Mouse (Mus musculus): ENCODE measurements around the gene Snapc2. TPM values are rescaled to one million over a fixed set of nuclear protein-coding genes. Genes with fewer than 3 reads are reported as not detected.

Gene Snapc2
- polyA plus RNA-seq, 1 experiment from 2014 or later: 58.5 TPM

DNA sequence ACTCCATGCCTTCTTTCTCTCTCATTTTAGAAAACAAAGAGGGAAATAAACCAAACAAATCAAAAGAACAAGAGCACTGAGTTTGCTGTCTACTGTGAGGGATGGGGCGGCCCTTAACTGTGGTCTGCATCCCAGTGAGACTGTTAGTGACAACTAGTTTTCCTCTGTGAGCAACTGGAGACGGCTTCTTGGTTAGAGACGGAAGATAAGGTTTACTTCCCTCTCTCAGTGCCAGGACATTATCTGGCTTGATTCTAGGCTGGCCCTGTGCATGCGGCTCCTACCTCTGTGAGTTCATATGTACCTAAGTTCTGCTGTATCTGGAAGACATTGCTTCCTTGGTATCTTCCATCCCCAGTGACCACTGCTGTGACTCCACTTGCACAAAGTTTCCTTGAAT lies 44.9 kb downstream of the Snapc2 start:
- H3K9ac ChIP-seq: no peak overlapping the region
- no peak overlapping the region for H3K4me3 ChIP-seq
- WGBS: 97% methylated on average over 4 of the region's 4 CpGs
- no peaks in the 10 kb centered on the region for H3K27me3 ChIP-seq
- no peak overlapping the region for H3K27ac ChIP-seq (replicated peaks)
- H3K4me1 ChIP-seq (replicated peaks): no peaks in the 10 kb centered on the region
- no peaks in the 10 kb centered on the region for H3K9me3 ChIP-seq
- peaks cover 95% of the 10 kb centered on the region for H3K36me3 ChIP-seq
- no peak for ATAC-seq (ENCODE audit: low read depth)
- H3K4me2 ChIP-seq: no peak overlapping the region

DNA sequence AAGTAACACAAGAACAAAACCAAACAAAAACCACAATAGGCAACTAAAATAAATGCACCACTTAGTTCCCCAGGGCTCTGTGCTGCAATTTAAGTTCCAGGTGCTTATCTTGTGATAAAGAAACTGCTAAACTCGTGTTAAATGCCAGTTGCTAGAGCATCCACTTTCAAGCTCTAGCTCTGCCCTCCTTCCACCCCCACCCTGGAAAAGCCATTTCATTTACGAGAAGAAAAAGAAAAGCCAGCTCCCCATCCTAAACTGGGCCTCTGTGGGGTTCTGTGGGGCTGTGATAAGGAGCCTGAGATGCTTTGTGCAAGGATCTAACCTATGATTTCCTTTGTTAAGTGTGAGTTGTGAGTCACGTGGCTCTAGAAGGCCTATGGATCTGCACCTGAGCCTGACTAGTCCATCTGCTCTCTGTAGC lies 51.3 kb downstream of the Snapc2 start:
- ATAC-seq (ENCODE audit: low read depth): no peak
- whole genome bisulfite sequencing: 83% methylated on average over 3 of the region's 3 CpGs
- H3K4me3 ChIP-seq: no peak overlapping the region
- H3K4me2 ChIP-seq: no peak overlapping the region
- H3K27ac ChIP-seq (replicated peaks): no peak overlapping the region
- H3K36me3 ChIP-seq: peaks cover 94% of the 10 kb centered on the region
- H3K9me3 ChIP-seq: no peaks in the 10 kb centered on the region
- no peaks in the 10 kb centered on the region for H3K4me1 ChIP-seq (replicated peaks)
- H3K9ac ChIP-seq: no peak overlapping the region
- no peaks in the 10 kb centered on the region for H3K27me3 ChIP-seq

Other genes with a start within 250 kb of the Snapc2 start
- gene Cd209f, start 147.2 kb upstream of the Snapc2 start, polyA plus RNA-seq (2015; fragmentation: Nextera tagmentation; extraction: Ambion mirVana): not detected in 2 replicates
- gene Cd209g, start 119.0 kb upstream of the Snapc2 start, polyA plus RNA-seq (2015; fragmentation: Nextera tagmentation; extraction: Ambion mirVana): not detected in 2 replicates
- 78.7 and 82.7 TPM in 2 replicates for gene Evi5l, start 86.5 kb upstream of the Snapc2 start, polyA plus RNA-seq (2015; fragmentation: Nextera tagmentation; extraction: Ambion mirVana)
- gene Prr36, start 35.6 kb upstream of the Snapc2 start, polyA plus RNA-seq (2015; fragmentation: Nextera tagmentation; extraction: Ambion mirVana): 41.1 and 49.7 TPM in 2 replicates
- gene Lrrc8e, start 26.3 kb upstream of the Snapc2 start, polyA plus RNA-seq (2015; fragmentation: Nextera tagmentation; extraction: Ambion mirVana): 0.25 TPM in 1 of 2 replicates, not detected in the other
- gene Map2k7, start 14.3 kb upstream of the Snapc2 start, polyA plus RNA-seq (2015; fragmentation: Nextera tagmentation; extraction: Ambion mirVana): 36.9 and 38.9 TPM in 2 replicates
- 1.6 and 1.9 TPM in 2 replicates for gene Gm49320, start 14.2 kb upstream of the Snapc2 start, polyA plus RNA-seq (2015; fragmentation: Nextera tagmentation; extraction: Ambion mirVana)
- gene Tgfbr3l, start 4.9 kb upstream of the Snapc2 start, polyA plus RNA-seq (2015; fragmentation: Nextera tagmentation; extraction: Ambion mirVana): 3.3 and 7.0 TPM in 2 replicates
- 276 and 301 TPM in 2 replicates for gene Ctxn1, start 6.2 kb downstream of the Snapc2 start, polyA plus RNA-seq (2015; fragmentation: Nextera tagmentation; extraction: Ambion mirVana)
- gene Timm44, start 22.8 kb downstream of the Snapc2 start, polyA plus RNA-seq (2015; fragmentation: Nextera tagmentation; extraction: Ambion mirVana): 38.3 and 39.3 TPM in 2 replicates
- 20.7 and 21.3 TPM in 2 replicates for gene Ccl25, start 72.1 kb downstream of the Snapc2 start, polyA plus RNA-seq (2015; fragmentation: Nextera tagmentation; extraction: Ambion mirVana)
- gene Elavl1, start 72.3 kb downstream of the Snapc2 start, polyA plus RNA-seq (2015; fragmentation: Nextera tagmentation; extraction: Ambion mirVana): 119 and 139 TPM in 2 replicates
- 33.0 and 33.4 TPM in 2 replicates for gene Cers4, start 239.9 kb downstream of the Snapc2 start, polyA plus RNA-seq (2015; fragmentation: Nextera tagmentation; extraction: Ambion mirVana)